Mouse (Mus musculus) MEL (cell line): ENCODE results near the gene Plxnd1.

ENCODE experiments used
- MAX ChIP-seq: IDR thresholded peaks from 2 replicates; pipeline ENCODE4 v1.6.1; 2011; ENCODE audit warnings: low read length, improper control_type of control experiment
- MYC ChIP-seq: IDR thresholded peaks from 2 replicates; pipeline ENCODE4 v1.6.1; 2011; ENCODE audit warnings: low read depth, mild to moderate bottlenecking, low read length, improper control_type of control experiment, moderate library complexity
- POLR2A ChIP-seq, 2 experiments: IDR thresholded peaks; 2 replicates each; pipeline ENCODE4 v1.6.1; 2011 to 2012; ENCODE audit warnings: low read length in 2 of 2, mild to moderate bottlenecking in 2 of 2, control low read depth in 1 of 2, improper control_type of control experiment in 1 of 2, low read depth in 1 of 2, moderate library complexity in 1 of 2; ENCODE audit not compliant: control insufficient read depth in 1 of 2, insufficient read depth in 1 of 2, poor library complexity in 1 of 2
- TBP ChIP-seq: IDR thresholded peaks from 2 replicates; pipeline ENCODE4 v1.8.0; 2011; ENCODE audit warnings: low read depth, low read length, improper control_type of control experiment
- ZC3H11A ChIP-seq: IDR thresholded peaks from 2 replicates; pipeline ENCODE4 v1.6.1; 2012; ENCODE audit warnings: low read depth, mild to moderate bottlenecking, inconsistent platforms, low read length, improper control_type of control experiment
- ZNF384 ChIP-seq: IDR thresholded peaks from 2 replicates; pipeline ENCODE4 v1.6.1; 2012; ENCODE audit warnings: low read depth, mild to moderate bottlenecking, inconsistent platforms, low read length, improper control_type of control experiment

DNA sequence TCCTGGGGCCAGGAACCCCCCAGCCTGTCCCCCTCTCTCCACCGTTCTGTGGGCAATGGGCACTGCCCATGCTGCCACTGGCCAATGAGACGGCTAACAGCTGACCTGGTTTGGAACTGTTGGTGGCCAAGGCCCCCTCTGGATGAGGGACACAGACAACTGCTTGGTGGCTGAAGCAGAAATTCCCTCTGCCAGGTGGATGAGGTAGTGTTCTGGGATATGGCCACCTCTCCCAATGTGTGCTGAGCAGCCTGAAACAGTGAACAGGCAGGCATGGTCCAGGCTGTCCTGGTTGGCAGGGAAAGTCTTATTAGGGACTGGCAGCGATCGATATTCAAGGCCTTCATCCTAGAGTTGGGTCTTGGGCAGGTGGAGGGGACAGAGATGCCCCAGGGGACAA is 39.6 kb downstream of the Plxnd1 start:
- no peak for TF ChIP-seq TBP
- TF ChIP-seq POLR2A (IDR thresholded peaks at IDR 0.05; ENCODE audit: control insufficient read depth in 1 of 2, insufficient read depth in 1 of 2, low read depth in 1 of 2, low read length in 2 of 2, poor library complexity in 1 of 2) = no peak
- no peak for TF ChIP-seq ZC3H11A
- no peak for TF ChIP-seq MAX
- no peak for TF ChIP-seq MYC
- no peak for TF ChIP-seq ZNF384
